Mouse (Mus musculus) hindbrain, embryonic 16.5 days (tissue): ENCODE data around the gene Armc2. TPM values are rescaled to one million over a fixed set of nuclear protein-coding genes. Genes with fewer than 3 reads are reported as not detected.
A peak's percentile ranks its signal among the peaks of the same experiment; 100 is the strongest.

ENCODE experiments used
- ATAC-seq: fragments of 200-750 bp; cut with Nextera tagmentation; 2 replicates; pipeline ENCODE4 v1.8.0; 2017; ENCODE audit warnings: moderate TSS enrichment, moderate library complexity
- H3K27ac ChIP-seq: fragments of 300-500 bp; sonication (generic); 2 replicates; pipeline ENCODE4 v1.5.1; 2014; ENCODE audit warnings: low read depth, mild to moderate bottlenecking, control low read depth, low read length, moderate library complexity
- H3K27me3 ChIP-seq: fragments of 300-500 bp; sonication (generic); replicated peaks from 2 replicates; pipeline ENCODE4 v1.6.1; 2014; ENCODE audit warnings: low read length; ENCODE audit not compliant: control insufficient read depth, insufficient read depth
- H3K36me3 ChIP-seq: fragments of 300-500 bp; sonication (generic); 2 replicates; pipeline ENCODE4 v1.6.1; 2014; ENCODE audit warnings: mild to moderate bottlenecking, low read length, moderate library complexity, mixed read lengths; ENCODE audit not compliant: control insufficient read depth, insufficient read depth
- H3K4me1 ChIP-seq: fragments of 300-500 bp; sonication (generic); 2 replicates; pipeline ENCODE4 v1.6.1; 2014; ENCODE audit warnings: low read depth, low read length; ENCODE audit not compliant: control insufficient read depth, insufficient read depth
- H3K4me2 ChIP-seq: fragments of 300-500 bp; sonication (generic); 2 replicates; pipeline ENCODE4 v1.6.1; 2014; ENCODE audit warnings: mild to moderate bottlenecking, low read length, control low read depth, moderate library complexity
- H3K4me3 ChIP-seq: fragments of 300-500 bp; sonication (generic); 2 replicates; pipeline ENCODE4 v1.5.1; 2014; ENCODE audit warnings: mild to moderate bottlenecking, low read length, control low read depth, moderate library complexity
- H3K9ac ChIP-seq: fragments of 300-500 bp; sonication (generic); 2 replicates; pipeline ENCODE4 v1.6.1; 2014; ENCODE audit warnings: low read depth, mild to moderate bottlenecking, control low read depth, low read length, moderate library complexity
- H3K9me3 ChIP-seq: fragments of 300-500 bp; sonication (generic); 2 replicates; pipeline ENCODE4 v1.6.1; 2014; ENCODE audit warnings: mild to moderate bottlenecking, low read length, moderate library complexity; ENCODE audit not compliant: control insufficient read depth
- WGBS: fragments of 180-500 bp; shearing (Covaris S2); extraction: QIAGEN DNeasy Blood & Tissue Kit; methylation state at CpG from one replicate; pipeline ENCODE4 v1.1.7; 2014; 5-methylcytosine and 5-hydroxymethylcytosine counted together
- polyA plus RNA-seq: library from polyadenylated mRNA; unstranded; fragments of >200 nt; fragmentation: Nextera tagmentation; extraction: Ambion mirVana; gene quantifications from 2 replicates; pipeline ENCODE4 v1.2.1, GENCODE M21; 2015

The Armc2 gene
- polyA plus RNA-seq, 1 experiment from 2014 or later = 12.7 TPM

DNA sequence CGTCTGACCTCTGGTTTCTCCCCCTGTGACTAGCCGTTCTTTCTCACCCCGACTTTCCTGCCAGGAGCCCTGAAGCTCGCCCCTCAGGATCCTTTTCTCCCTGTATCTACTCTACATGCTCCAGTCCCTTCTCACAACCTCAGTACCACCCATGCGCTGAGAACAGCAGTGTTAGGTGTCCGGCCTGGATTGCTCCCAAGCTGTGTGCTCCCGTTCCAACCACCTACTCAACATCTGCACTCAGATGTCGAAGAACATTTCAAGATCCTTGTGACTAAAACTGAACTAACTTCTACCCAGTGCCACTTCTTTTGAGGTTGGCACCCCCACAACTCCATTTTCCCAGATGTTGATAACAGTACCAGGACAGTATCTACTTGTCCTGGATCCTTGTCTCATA is 30.4 kb upstream of the Armc2 start:
- H3K36me3 ChIP-seq = no peaks in the 10 kb centered on the region
- peaks cover 3% of the 10 kb centered on the region for H3K9me3 ChIP-seq
- no peak for ATAC-seq
- WGBS = 94% methylated on average over 8 of the region's 8 CpGs
- H3K4me3 ChIP-seq = no peak overlapping the region
- no peaks in the 10 kb centered on the region for H3K27me3 ChIP-seq
- H3K4me1 ChIP-seq = no peaks in the 10 kb centered on the region
- no peak overlapping the region for H3K9ac ChIP-seq
- H3K4me2 ChIP-seq = no peak overlapping the region
- H3K27ac ChIP-seq = no peak overlapping the region

DNA sequence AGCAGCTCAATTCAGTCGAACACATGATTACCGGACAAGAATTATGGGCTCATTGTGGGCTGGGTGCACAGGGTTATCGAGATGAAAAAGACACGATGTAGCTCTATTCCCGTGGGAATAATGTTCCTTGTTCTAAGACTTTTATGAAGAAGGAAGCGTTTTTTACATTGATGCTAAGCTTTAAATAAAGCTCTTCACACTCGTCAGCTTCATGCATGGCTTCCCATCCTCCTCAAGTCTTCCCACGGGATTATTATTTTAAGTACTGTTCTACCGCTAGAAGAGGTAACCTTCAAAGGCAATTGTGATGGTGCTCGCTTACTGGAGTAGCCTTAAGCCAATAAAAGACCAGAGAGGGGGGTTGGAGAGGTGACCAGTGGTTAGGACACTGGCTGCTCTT is 26.3 kb upstream of the Armc2 start:
- H3K9me3 ChIP-seq = peaks cover 3% of the 10 kb centered on the region
- no peak for ATAC-seq
- H3K4me1 ChIP-seq = no peaks in the 10 kb centered on the region
- WGBS = 86% methylated on average over 10 of the region's 10 CpGs
- H3K27ac ChIP-seq = no peak overlapping the region
- H3K36me3 ChIP-seq = no peaks in the 10 kb centered on the region
- H3K9ac ChIP-seq = no peak overlapping the region
- H3K27me3 ChIP-seq = no peaks in the 10 kb centered on the region
- no peak overlapping the region for H3K4me3 ChIP-seq
- no peak overlapping the region for H3K4me2 ChIP-seq

DNA sequence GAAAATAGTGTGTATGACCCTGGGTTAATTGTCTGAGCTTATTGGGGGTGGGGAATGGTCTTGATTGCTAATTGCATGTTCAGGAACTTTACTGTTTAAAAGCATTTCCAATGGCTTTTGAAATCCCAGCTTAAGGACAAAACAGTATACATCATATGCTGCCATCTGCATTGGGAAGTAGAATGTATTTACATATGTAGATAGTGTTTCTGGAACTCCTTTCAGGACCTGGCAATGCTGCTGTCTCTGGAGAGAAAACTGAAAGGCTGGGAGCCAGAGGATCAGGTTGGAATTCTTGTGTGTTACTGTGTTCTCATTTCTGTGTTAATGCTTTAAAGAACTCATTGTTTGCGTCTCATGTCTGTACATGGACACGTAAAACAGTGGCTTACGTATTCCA is 25.1 kb upstream of the Armc2 start:
- H3K9me3 ChIP-seq = peaks cover 3% of the 10 kb centered on the region
- H3K4me1 ChIP-seq = no peaks in the 10 kb centered on the region
- no peak for ATAC-seq
- WGBS = 92% methylated on average over 3 of the region's 3 CpGs
- no peak overlapping the region for H3K9ac ChIP-seq
- H3K27me3 ChIP-seq = no peaks in the 10 kb centered on the region
- H3K27ac ChIP-seq = no peak overlapping the region
- no peak overlapping the region for H3K4me2 ChIP-seq
- H3K4me3 ChIP-seq = no peak overlapping the region
- H3K36me3 ChIP-seq = no peaks in the 10 kb centered on the region

DNA sequence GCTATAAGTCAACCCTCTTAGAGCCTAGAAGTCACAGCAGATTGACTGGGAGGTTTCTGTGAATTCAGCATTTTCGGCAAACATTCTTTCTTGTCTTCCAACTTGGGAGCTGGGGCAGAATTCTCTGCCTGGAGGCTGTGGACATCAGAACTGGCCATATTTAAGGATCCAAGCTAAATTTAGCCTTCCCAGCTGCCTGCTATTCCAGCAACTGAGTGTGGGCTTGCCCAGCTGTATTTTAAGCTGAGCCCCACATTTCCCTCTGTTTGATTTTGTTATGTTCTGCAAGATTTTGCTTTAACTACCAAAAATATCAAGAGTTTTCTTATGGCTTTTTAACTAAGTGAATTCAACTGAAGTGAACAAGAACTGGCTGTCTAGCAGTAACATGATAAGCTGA is 24.6 kb upstream of the Armc2 start:
- H3K9me3 ChIP-seq = peaks cover 3% of the 10 kb centered on the region
- H3K27ac ChIP-seq = no peak overlapping the region
- H3K9ac ChIP-seq = no peak overlapping the region
- H3K4me3 ChIP-seq = no peak overlapping the region
- ATAC-seq = no peak
- no peak overlapping the region for H3K4me2 ChIP-seq
- H3K4me1 ChIP-seq = no peaks in the 10 kb centered on the region
- H3K36me3 ChIP-seq = no peaks in the 10 kb centered on the region
- 71% methylated on average over 1 of the region's 1 CpGs for WGBS
- no peaks in the 10 kb centered on the region for H3K27me3 ChIP-seq

DNA sequence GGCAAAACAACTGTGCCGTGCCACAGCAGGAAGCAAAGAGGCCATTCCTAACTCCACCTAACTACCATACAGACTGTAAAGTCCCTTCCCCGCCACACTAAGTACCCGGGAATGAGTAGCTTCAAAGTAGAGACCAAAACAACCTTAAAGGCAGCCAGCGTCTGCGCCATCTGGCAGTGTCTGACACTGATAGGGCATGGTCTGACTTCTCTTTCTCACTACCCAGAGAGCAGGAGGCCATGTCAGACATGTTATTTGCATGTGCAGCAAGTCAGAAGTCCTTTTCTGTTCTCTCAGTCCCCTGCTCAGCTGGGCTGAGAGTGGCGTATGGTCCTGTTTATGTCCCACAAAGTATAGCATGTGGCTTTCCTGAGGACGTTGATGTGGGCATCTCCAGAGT is 23.8 kb upstream of the Armc2 start:
- Histone ChIP-seq H3K4me1 (no peaks in the 10 kb centered on the region), H3K9ac (no peak overlapping the region), H3K36me3 (no peaks in the 10 kb centered on the region), H3K27me3 (no peaks in the 10 kb centered on the region), H3K4me2 (no peak overlapping the region), H3K9me3 (no peaks in the 10 kb centered on the region; the same call in 1 of the 2 replicates), H3K4me3 (no peak overlapping the region), H3K27ac (no peak overlapping the region)
- ATAC-seq = no peak
- 75% methylated on average over 7 of the region's 7 CpGs for WGBS

DNA sequence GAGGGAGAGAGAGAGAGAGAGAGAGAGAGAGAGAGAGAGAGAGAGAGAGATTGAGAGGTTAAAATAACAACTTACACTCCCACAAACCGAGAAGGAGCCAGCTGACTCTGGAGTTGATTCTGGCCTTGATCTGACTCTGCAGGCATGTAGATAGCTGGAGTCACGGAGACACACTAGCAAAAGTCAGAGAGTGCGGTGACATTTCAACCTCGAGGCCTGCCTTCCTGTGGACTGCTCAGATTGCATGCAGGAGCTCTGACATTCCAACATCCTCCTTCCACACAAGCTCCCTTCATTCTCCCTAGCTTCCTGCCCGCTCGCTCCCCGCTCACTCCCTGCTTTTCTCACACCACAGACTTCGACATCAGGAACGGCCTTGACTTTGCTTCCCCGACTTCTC is 20.3 kb upstream of the Armc2 start:
- no peak overlapping the region for H3K4me3 ChIP-seq
- no peaks in the 10 kb centered on the region; the same call in 1 of the 2 replicates for H3K4me1 ChIP-seq
- no peaks in the 10 kb centered on the region for H3K27me3 ChIP-seq
- WGBS = 61% methylated on average over 10 of the region's 10 CpGs
- H3K9ac ChIP-seq = no peak overlapping the region
- no peak overlapping the region for H3K27ac ChIP-seq
- ATAC-seq = no peak
- no peak overlapping the region for H3K4me2 ChIP-seq
- H3K36me3 ChIP-seq = no peaks in the 10 kb centered on the region
- H3K9me3 ChIP-seq = no peaks in the 10 kb centered on the region

DNA sequence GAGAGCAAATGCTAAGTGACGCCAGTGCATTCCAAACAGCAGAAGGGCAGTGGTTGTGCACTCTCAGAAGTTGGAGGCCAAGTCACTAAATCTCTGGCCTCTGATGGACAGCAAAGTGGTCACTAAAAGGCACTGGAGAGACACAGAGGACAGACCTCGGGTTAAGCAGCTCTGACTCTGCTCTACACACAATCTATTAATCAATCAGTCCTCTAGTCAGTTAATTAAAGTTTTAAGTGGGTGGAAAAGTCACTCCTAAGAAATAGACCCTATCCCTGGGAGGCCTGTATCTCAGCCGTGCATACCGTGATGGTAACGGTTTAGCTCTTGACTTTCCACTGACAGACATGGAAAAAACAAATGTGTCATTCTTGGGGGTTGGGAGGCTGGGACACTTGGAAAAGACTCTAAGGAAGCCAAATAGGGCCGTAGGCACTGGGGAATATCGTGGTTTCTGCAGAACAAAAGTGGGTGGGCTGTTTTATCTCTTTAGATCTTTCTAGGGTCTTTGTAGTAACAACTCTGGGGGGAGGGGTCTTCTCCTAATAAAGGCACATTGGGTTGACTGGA is 19.1 kb upstream of the Armc2 start:
- Histone ChIP-seq H3K36me3 (no peaks in the 10 kb centered on the region), H3K4me2 (no peak overlapping the region), H3K27me3 (no peaks in the 10 kb centered on the region), H3K27ac (no peak overlapping the region), H3K4me3 (no peak overlapping the region), H3K9ac (no peak overlapping the region), H3K9me3 (no peaks in the 10 kb centered on the region), H3K4me1 (no peaks in the 10 kb centered on the region; the same call in 1 of the 2 replicates)
- 37% methylated on average over 7 of the region's 7 CpGs for WGBS
- ATAC-seq = no peak

DNA sequence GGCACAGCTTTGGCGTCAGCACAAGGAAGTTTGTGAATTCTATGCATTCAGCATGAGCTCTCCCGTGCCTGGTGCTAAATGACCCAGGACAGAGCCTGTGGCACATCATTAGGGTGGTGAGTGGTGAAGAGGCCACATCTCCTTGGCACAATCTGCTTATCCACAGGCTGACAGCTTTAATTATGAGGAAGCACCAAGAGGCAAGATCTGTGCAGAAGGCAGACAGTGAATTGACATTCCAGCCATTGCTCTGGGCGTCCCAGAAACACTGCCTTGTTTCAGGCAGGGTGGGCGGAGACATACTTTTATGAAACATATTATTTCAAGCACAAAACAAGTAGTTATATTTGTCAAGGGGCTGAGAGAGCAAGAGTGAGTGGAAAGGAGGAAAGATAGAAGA is 18.6 kb upstream of the Armc2 start:
- 53% methylated on average over 4 of the region's 4 CpGs for WGBS
- Histone ChIP-seq H3K27ac (no peak overlapping the region), H3K36me3 (no peaks in the 10 kb centered on the region), H3K9ac (no peak overlapping the region), H3K4me1 (no peaks in the 10 kb centered on the region; the same call in 1 of the 2 replicates), H3K9me3 (no peaks in the 10 kb centered on the region), H3K4me3 (no peak overlapping the region), H3K4me2 (no peak overlapping the region), H3K27me3 (no peaks in the 10 kb centered on the region)
- no peak for ATAC-seq

DNA sequence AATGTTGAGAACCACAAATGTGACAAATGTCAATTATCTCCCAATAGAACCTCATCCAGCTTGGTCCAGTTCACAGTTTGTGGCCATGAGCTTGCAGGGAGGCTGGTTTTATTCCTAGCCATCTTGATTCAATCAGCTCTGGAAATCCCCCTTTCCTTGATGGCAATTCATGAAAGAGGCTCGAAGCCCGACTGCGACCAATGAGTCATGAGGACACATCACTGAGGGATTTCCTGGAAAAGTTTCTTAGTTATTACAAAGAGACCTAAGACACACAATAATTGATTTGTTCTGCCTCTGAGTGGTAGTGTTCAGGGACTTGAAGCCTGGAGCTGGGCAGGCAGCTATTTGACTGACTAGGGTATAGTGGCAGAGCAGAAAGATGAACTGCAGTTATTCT is 15.3 kb upstream of the Armc2 start:
- Histone ChIP-seq H3K4me3 (no peak overlapping the region), H3K4me1 (peaks cover 2% of the 10 kb centered on the region), H3K9me3 (no peaks in the 10 kb centered on the region), H3K9ac (no peak overlapping the region), H3K36me3 (no peaks in the 10 kb centered on the region), H3K27me3 (no peaks in the 10 kb centered on the region), H3K4me2 (no peak overlapping the region), H3K27ac (no peak overlapping the region)
- no peak for ATAC-seq
- 53% methylated on average over 3 of the region's 3 CpGs for WGBS

DNA sequence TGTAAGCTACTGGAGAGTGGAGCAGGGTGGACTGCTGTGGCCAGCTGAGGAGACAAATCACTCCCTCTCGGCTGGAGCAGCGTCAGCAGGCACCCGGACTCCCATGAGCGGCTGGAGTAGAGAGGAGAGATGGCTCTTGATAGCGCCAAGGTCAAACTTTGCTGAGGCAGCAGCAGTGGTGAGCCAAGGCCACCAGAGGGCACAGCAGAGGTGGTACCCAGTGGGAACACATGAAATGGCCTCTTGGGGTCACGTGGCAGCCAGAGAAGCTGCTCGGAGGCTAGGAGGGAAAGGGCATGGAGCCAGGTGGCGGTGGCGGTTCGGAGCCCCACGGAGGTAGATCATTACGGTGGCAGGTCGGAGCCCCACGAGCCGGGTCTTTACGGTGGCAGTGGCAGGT is 12.8 kb upstream of the Armc2 start:
- Histone ChIP-seq H3K9ac (no peak overlapping the region), H3K4me3 (no peak overlapping the region), H3K27ac (no peak overlapping the region), H3K36me3 (no peaks in the 10 kb centered on the region), H3K9me3 (no peaks in the 10 kb centered on the region), H3K27me3 (no peaks in the 10 kb centered on the region), H3K4me2 (peak overlapping the region; percentile 44), H3K4me1 (peaks cover 2% of the 10 kb centered on the region; the same call in 1 of the 2 replicates)
- no peak for ATAC-seq
- 16% methylated on average over 16 of the region's 16 CpGs for WGBS
